Mouse (Mus musculus): ENCODE measurements around the gene Olfr150. TPM values are rescaled to one million over a fixed set of nuclear protein-coding genes. Genes with fewer than 3 reads are reported as not detected.
"Not testable (repeated sequence)": the region's sequence is repeated elsewhere in the genome, so short reads cannot be mapped to it uniquely, and the experiment has no call there.

Olfr150 gene
- not detected for polyA plus RNA-seq (2021)

- POLR2A ChIA-PET, result no interaction called here
- DNase-seq (ENCODE audit: low read depth, low spot score), result no peak
- ATAC-seq, result no peak
- in situ Hi-C loops (cut with MboI; ENCODE audit: low pct_unique_long_range_greater_than_20kb), result no loop called here
- TF ChIP-seq CTCF (IDR thresholded peaks at IDR 0.05), result no peak
- H3K27me3 ChIP-seq, result peaks cover 8% of the 10 kb centered on the region
- CTCF ChIA-PET, result no interaction called here
Measured at GRCm38 (mm10) chr9:39730678-39731077, at the start of gene Olfr150. Olfr150 (plus strand) TSS chr9:39730978.

DNA sequence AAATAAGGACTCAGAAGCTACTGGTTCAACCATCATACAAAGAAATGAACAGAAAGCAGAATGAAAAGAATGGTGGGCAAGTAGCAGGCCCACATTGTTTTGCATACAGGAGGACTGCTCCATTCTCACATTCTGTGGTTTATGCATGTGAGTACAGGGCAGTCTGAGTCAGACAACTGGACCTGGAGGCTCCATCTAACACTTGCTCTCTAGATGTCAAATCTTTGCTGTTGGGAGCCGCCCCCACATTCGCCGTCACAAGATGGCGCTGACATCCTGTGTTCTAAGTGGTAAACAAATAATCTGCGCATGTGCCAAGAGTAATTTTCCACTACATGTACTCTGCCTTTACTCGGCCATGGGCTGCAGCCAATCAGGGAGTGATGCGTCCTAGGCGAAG lies 29.7 kb upstream of the Olfr150 start:
- ATAC-seq, result peak; percentile 60
- peak; percentile 53 for TF ChIP-seq CTCF (IDR thresholded peaks at IDR 0.05)
- H3K27me3 ChIP-seq, POLR2A ChIA-PET: not testable (repeated sequence)
- CTCF ChIA-PET, result interaction anchor here (1.2 kb wide), 1 partner anchor 14 kb away, joined by 3 read pairs; no protein-coding TSS in a partner anchor
- peak; percentile 2 for DNase-seq (ENCODE audit: low read depth, low spot score)
- in situ Hi-C loops (cut with MboI; ENCODE audit: low pct_unique_long_range_greater_than_20kb), result loop anchor here (10.0 kb wide), 1 partner anchor 524 kb away; no protein-coding TSS in a partner anchor

- ATAC-seq, result no peak
- POLR2A ChIA-PET, result no interaction called here
- no peak for DNase-seq (ENCODE audit: low read depth, low spot score)
- CTCF ChIA-PET, result no interaction called here
- TF ChIP-seq CTCF (IDR thresholded peaks at IDR 0.05), result no peak
- in situ Hi-C loops (cut with MboI; ENCODE audit: low pct_unique_long_range_greater_than_20kb), result loop anchor here (10.0 kb wide), 1 partner anchor 518 kb away; no protein-coding TSS in a partner anchor
- no peaks in the 10 kb centered on the region for H3K27me3 ChIP-seq
Measured at GRCm38 (mm10) chr9:39707017-39707416, 23.8 kb upstream of the Olfr150 start, which contains the start of gene Olfr149. Olfr149 (minus strand) TSS chr9:39707117.

DNA sequence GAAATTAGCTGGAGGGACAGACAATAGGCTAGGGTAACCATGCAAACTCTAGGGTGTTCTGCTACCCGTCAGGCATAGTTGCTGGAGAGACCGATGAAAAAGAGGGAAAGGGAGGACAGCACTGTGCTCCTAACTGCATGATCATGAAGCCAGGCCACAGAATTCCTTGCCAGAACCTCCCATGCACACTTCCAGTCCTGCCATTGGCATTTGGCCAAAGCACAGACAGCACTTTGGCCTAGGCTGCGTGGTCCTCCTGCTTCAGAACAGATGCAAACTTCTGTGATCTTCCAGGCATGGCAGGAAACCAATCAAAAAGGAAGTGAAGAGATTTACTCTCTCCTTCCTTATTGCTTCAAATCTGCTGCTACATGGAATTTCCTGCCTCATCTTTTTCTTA lies 21.8 kb upstream of the Olfr150 start:
- CTCF ChIA-PET, result no interaction called here
- POLR2A ChIA-PET, result interaction anchor here (0.5 kb wide), 1 partner anchor 264 kb away, joined by 4 read pairs; no protein-coding TSS in a partner anchor
- no peak for DNase-seq (ENCODE audit: low read depth, low spot score)
- in situ Hi-C loops (cut with MboI; ENCODE audit: low pct_unique_long_range_greater_than_20kb), result loop anchor here (10.0 kb wide), 1 partner anchor 516 kb away; no protein-coding TSS in a partner anchor
- H3K27me3 ChIP-seq, result peaks cover 10% of the 10 kb centered on the region
- ATAC-seq, result no peak
- TF ChIP-seq CTCF (IDR thresholded peaks at IDR 0.05), result no peak

GRCm38 (mm10) chr9:39711053-39711452 lies 19.7 kb upstream of the Olfr150 start, which contains the start of gene Olfr965:
Olfr965 (plus strand) TSS chr9:39711353.
- ChIA-PET CTCF (no interaction called here), POLR2A (no interaction called here)
- no peak for TF ChIP-seq CTCF (IDR thresholded peaks at IDR 0.05)
- H3K27me3 ChIP-seq, result peaks cover 10% of the 10 kb centered on the region
- no peak for ATAC-seq
- in situ Hi-C loops (cut with MboI; ENCODE audit: low pct_unique_long_range_greater_than_20kb), result no loop called here
- DNase-seq (ENCODE audit: low read depth, low spot score), result no peak

DNA sequence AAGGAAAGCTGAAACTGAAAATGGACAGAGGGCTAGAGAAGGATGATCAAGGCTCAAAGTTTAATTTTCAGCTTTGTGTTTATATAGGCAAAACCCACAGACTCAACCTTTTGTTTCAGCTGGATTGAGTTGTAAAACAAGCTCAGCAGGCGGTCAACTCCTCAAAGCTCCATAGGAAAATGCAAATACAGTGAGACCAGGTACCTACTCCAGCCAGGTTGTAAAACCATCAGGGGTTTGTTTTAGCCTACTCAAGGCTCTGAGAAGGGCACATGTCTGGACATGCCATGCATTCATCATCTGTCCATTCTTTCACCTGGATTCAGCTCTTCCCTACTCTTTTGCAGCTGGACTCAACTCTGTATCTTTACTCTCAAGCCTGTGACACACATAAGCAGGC lies 10.0 kb downstream of the Olfr150 start:
- DNase-seq (ENCODE audit: low read depth, low spot score), result no peak
- ChIA-PET CTCF (interaction anchor here (1.2 kb wide), 1 partner anchor 13 kb away, joined by 3 read pairs; no protein-coding TSS in a partner anchor), POLR2A (no interaction called here)
- no peak for TF ChIP-seq CTCF (IDR thresholded peaks at IDR 0.05)
- H3K27me3 ChIP-seq, result no peaks in the 10 kb centered on the region
- in situ Hi-C loops (cut with MboI; ENCODE audit: low pct_unique_long_range_greater_than_20kb), result no loop called here
- ATAC-seq, result no peak

DNA sequence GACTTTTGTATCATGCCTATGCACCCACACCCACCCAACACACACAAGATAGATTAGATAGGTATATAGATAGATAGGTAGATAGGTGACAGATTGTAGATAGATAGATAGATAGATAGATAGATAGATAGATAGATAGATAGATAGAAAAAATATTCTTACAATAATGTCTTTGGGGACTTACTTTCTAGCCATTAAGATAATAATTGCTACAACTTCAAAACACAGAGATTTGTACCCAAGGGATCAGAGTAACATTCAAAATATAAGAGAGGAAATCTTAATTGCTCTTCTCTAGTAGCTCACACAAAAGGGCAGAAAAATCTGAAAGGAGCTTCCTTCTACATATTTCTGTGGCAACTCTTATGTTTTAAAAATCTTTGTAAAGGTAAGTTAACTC lies 15.2 kb downstream of the Olfr150 start, which contains the start of gene Olfr967:
Olfr967 (plus strand) TSS at position 301 of the 400 bp plus-strand sequence.
- TF ChIP-seq CTCF (IDR thresholded peaks at IDR 0.05), result no peak
- DNase-seq (ENCODE audit: low read depth, low spot score) (no peak), ATAC-seq (no peak)
- in situ Hi-C loops (cut with MboI; ENCODE audit: low pct_unique_long_range_greater_than_20kb), result no loop called here
- H3K27me3 ChIP-seq, result no peaks in the 10 kb centered on the region
- ChIA-PET POLR2A (no interaction called here), CTCF (no interaction called here)

DNA sequence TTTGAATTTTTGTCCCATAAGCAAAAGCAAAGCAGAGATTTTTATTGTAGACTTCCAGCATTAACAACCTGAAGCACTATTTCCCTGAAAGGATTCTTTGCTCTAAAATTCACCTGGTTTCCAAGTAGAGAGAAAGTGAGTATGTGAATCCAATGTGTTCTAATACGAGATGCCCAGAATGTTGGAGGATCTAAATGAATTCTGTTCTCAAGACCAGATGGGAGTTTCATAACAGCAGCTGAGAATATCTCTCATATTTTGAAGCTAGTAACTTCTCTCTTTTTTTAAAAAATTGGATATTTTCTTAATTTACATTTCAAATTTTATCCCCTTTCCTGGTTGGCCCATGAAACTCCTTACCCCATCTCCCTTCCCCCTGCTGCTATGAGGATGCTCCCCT lies 15.7 kb downstream of the Olfr150 start:
- CTCF ChIA-PET, result interaction anchor here (1.2 kb wide), 1 partner anchor 12 kb away, joined by 3 read pairs; no protein-coding TSS in a partner anchor
- ATAC-seq (no peak), DNase-seq (ENCODE audit: low read depth, low spot score) (no peak)
- POLR2A ChIA-PET, result no interaction called here
- H3K27me3 ChIP-seq, result no peaks in the 10 kb centered on the region
- in situ Hi-C loops (cut with MboI; ENCODE audit: low pct_unique_long_range_greater_than_20kb), result no loop called here
- TF ChIP-seq CTCF (IDR thresholded peaks at IDR 0.05), result no peak

DNA sequence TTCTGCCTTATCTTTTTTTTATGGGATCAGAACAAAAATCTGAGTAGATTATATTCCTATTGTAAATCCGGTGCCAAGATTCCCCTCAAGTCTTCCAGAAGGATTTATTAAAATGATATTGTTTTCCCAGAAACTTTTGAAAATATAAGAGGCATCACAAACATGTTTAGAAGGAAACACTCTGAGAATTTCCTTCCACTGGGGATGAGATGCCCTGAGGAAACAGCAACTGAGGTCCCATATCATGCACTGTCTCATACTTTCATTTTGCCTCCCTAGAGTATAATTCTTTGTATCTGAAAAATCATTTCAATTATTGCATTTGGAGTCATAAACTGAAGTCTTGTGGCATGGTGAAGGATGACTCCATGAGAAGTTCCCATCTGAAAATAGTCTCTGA lies 52.4 kb downstream of the Olfr150 start, which contains the start of gene Olfr968:
Olfr968 (minus strand) TSS at position 101 of the 400 bp plus-strand sequence.
- TF ChIP-seq CTCF (IDR thresholded peaks at IDR 0.05), result no peak
- in situ Hi-C loops (cut with MboI; ENCODE audit: low pct_unique_long_range_greater_than_20kb), result no loop called here
- ATAC-seq (no peak), DNase-seq (ENCODE audit: low read depth, low spot score) (no peak)
- ChIA-PET POLR2A (no interaction called here), CTCF (no interaction called here)
- H3K27me3 ChIP-seq, result no peaks in the 10 kb centered on the region

Other genes starting within 250 kb of the Olfr150 start
- not detected for gene Olfr44, start 237.0 kb upstream of the Olfr150 start, polyA plus RNA-seq (2021)
- gene Olfr957, start 215.2 kb upstream of the Olfr150 start, polyA plus RNA-seq (2021), result not detected
- not detected for gene Olfr958, start 176.9 kb upstream of the Olfr150 start, polyA plus RNA-seq (2021)
- not detected for gene Olfr959, start 155.4 kb upstream of the Olfr150 start, polyA plus RNA-seq (2021)
- gene AW551984, start 126.6 kb upstream of the Olfr150 start, polyA plus RNA-seq (2021), result not detected
- not detected for gene Olfr148, start 120.3 kb upstream of the Olfr150 start, polyA plus RNA-seq (2021)
- gene Olfr960, start 109.6 kb upstream of the Olfr150 start, polyA plus RNA-seq (2021), result not detected
- not detected for gene Olfr961, start 85.9 kb upstream of the Olfr150 start, polyA plus RNA-seq (2021)
- gene Olfr963, start 63.8 kb upstream of the Olfr150 start, polyA plus RNA-seq (2021), result not detected
- gene Olfr149, start 23.9 kb upstream of the Olfr150 start, polyA plus RNA-seq (2021), result not detected
- gene Olfr965, start 19.6 kb upstream of the Olfr150 start, polyA plus RNA-seq (2021), result not detected
- not detected for gene Olfr967, start 15.3 kb downstream of the Olfr150 start, polyA plus RNA-seq (2021)
- not detected for gene Olfr968, start 52.3 kb downstream of the Olfr150 start, polyA plus RNA-seq (2021)
- gene Olfr969, start 60.0 kb downstream of the Olfr150 start, polyA plus RNA-seq (2021), result not detected
- not detected for gene Olfr970, start 77.9 kb downstream of the Olfr150 start, polyA plus RNA-seq (2021)
- gene Olfr971, start 105.9 kb downstream of the Olfr150 start, polyA plus RNA-seq (2021), result not detected
- gene Olfr972, start 135.4 kb downstream of the Olfr150 start, polyA plus RNA-seq (2021), result not detected
- gene Olfr229, start 176.4 kb downstream of the Olfr150 start, polyA plus RNA-seq (2021), result not detected
- not detected for gene Olfr974, start 206.5 kb downstream of the Olfr150 start, polyA plus RNA-seq (2021)
- gene Olfr975, start 221.1 kb downstream of the Olfr150 start, polyA plus RNA-seq (2021), result not detected
- gene Olfr976, start 230.2 kb downstream of the Olfr150 start, polyA plus RNA-seq (2021), result not detected

Measured in Patski (cell line).